Mouse (Mus musculus): Measurements from ENCODE around the gene Rnf227.

GRCm38 (mm10) chr11:69346441-69346840 is 6.2 kb downstream of the Rnf227 start:
- TF ChIP-seq GATA1 (IDR thresholded peaks at IDR 0.05; ENCODE audit: borderline replicate concordance, low read length) (no peak), FLI1 (IDR thresholded peaks at IDR 0.05; ENCODE audit: low read length) (no peak)

All from megakaryocyte, embryonic 14.5 days (primary cell).